Mouse (Mus musculus) urinary bladder, adult 18-20 months (tissue): ENCODE results near the gene Tmem156.
"Not testable (repeated sequence)": the region's sequence is repeated elsewhere in the genome, so short reads cannot be mapped to it uniquely, and the experiment has no call there.

Experiments
- DNase-seq, 2 experiments: peaks; one replicate each; pipeline ENCODE4 v3.0.0; 2022; ENCODE audit warnings: low spot score in 2 of 2, mixed read lengths in 2 of 2

Tmem156 gene

GRCm38 (mm10) chr5:65091921-65092320 is at the start of gene Tmem156:
Tmem156 (minus strand) TSS chr5:65092132.
- DNase-seq: no peak

- DNase-seq: no peak
These were observed 49.3 kb upstream of the Tmem156 start for GRCm38 (mm10) chr5:65141242-65141641.

GRCm38 (mm10) chr5:65137073-65137472 is 45.1 kb upstream of the Tmem156 start:
- DNase-seq: no peak

- DNase-seq: no peak
These were observed 44.2 kb upstream of the Tmem156 start for GRCm38 (mm10) chr5:65136159-65136558.

GRCm38 (mm10) chr5:65131211-65131879 is 39.4 kb upstream of the Tmem156 start:
- DNase-seq: no peak

- DNase-seq: no peak
These were observed 38.7 kb upstream of the Tmem156 start for GRCm38 (mm10) chr5:65130528-65131210.

GRCm38 (mm10) chr5:65128481-65128880 is 36.5 kb upstream of the Tmem156 start:
- no peak for DNase-seq

GRCm38 (mm10) chr5:65126137-65126536 is 34.2 kb upstream of the Tmem156 start:
- no peak for DNase-seq

- no peak for DNase-seq
These were observed 30.7 kb upstream of the Tmem156 start for GRCm38 (mm10) chr5:65122616-65123015.

- DNase-seq: no peak
These were observed 28.0 kb upstream of the Tmem156 start for GRCm38 (mm10) chr5:65119918-65120317.

GRCm38 (mm10) chr5:65119495-65119894 is 27.6 kb upstream of the Tmem156 start:
- DNase-seq: no peak

GRCm38 (mm10) chr5:65116789-65117188 is 24.9 kb upstream of the Tmem156 start:
- no peak for DNase-seq

- DNase-seq: no peak
These were observed 21.4 kb upstream of the Tmem156 start for GRCm38 (mm10) chr5:65113323-65113722.

GRCm38 (mm10) chr5:65112225-65112624 is 20.3 kb upstream of the Tmem156 start:
- not testable (repeated sequence) for DNase-seq

- peak in 1 of 2 experiments; percentile 51 for DNase-seq
These were observed 16.0 kb upstream of the Tmem156 start for GRCm38 (mm10) chr5:65107773-65108432.

- peak; percentile 80 to 86 for DNase-seq
These were observed 15.2 kb upstream of the Tmem156 start, which contains the start of gene Klhl5 for GRCm38 (mm10) chr5:65106876-65107772. Klhl5 (plus strand) TSS chr5:65107539.

GRCm38 (mm10) chr5:65102641-65103042 is 10.7 kb upstream of the Tmem156 start:
- no peak for DNase-seq

- no peak for DNase-seq
These were observed 10.2 kb upstream of the Tmem156 start for GRCm38 (mm10) chr5:65102026-65102640.

- DNase-seq: no peak
These were observed 9.7 kb upstream of the Tmem156 start for GRCm38 (mm10) chr5:65101621-65102020.

GRCm38 (mm10) chr5:65101209-65101608 is 9.3 kb upstream of the Tmem156 start:
- no peak for DNase-seq

GRCm38 (mm10) chr5:65100002-65100401 is 8.1 kb upstream of the Tmem156 start:
- no peak for DNase-seq
